ENCODE assay signal across 1 mouse cellular context in genomic region chr4:33247479-33248053, GRCm38 (mm10).
TF ChIP-seq lines count a peak whose summit lies in the region.

No protein-coding gene starts in this region.

TF ChIP-seq in CH12.LX, 34 proteins besides CTCF, POLR2A, EP300 and RAD21:
- TF ChIP-seq RCOR1 (conservative IDR thresholded peaks at IDR 0.05; ENCODE audit: low read depth, low read length) (no peak), ZC3H11A (IDR thresholded peaks at IDR 0.05; ENCODE audit: low read depth, low read length) (no peak), SIN3A (IDR thresholded peaks at IDR 0.05; ENCODE audit: low read length) (peak; percentile 69; the same call in 1 of the 2 replicates), USF2 (conservative IDR thresholded peaks at IDR 0.05; ENCODE audit: low read depth, low read length) (no peak), ZNF384 (IDR thresholded peaks at IDR 0.05; ENCODE audit: low read depth, low read length) (no peak), ZKSCAN1 (IDR thresholded peaks at IDR 0.05; ENCODE audit: borderline replicate concordance, low read depth, low read length) (no peak), MAX (IDR thresholded peaks at IDR 0.05; ENCODE audit: low read length) (no peak; the same call in 1 of the 2 replicates), HCFC1 (IDR thresholded peaks at IDR 0.05; ENCODE audit: low read depth, low read length) (peak; percentile 68), TCF12 (IDR thresholded peaks at IDR 0.05; ENCODE audit: low read depth, low read length) (peak; percentile 68), CHD1 (IDR thresholded peaks at IDR 0.05; ENCODE audit: low read depth, low read length) (no peak), USF1 (IDR thresholded peaks at IDR 0.05; ENCODE audit: low read depth, low read length) (no peak), ELF1 (IDR thresholded peaks at IDR 0.05; ENCODE audit: low read depth, low read length) (peak; percentile 84), NELFE (IDR thresholded peaks at IDR 0.05; ENCODE audit: low read depth, low read length) (peak; percentile 56; the same call in 1 of the 2 replicates), TBP (conservative IDR thresholded peaks at IDR 0.05; ENCODE audit: low read depth, low read length) (peak; percentile 77), IRF4 (IDR thresholded peaks at IDR 0.05; ENCODE audit: low read depth, low read length) (peak; percentile 80), MAFK (IDR thresholded peaks at IDR 0.05; ENCODE audit: insufficient replicate concordance, low read length) (peak; percentile 40; the same call in 1 of the 2 replicates), SMC3 (IDR thresholded peaks at IDR 0.05; ENCODE audit: low read depth, low read length) (no peak), E2F4 (IDR thresholded peaks at IDR 0.05; ENCODE audit: insufficient replicate concordance, low read depth, low read length) (no peak), ETS1 (conservative IDR thresholded peaks at IDR 0.05; ENCODE audit: low read depth, low read length) (peak; percentile 77), MXI1 (IDR thresholded peaks at IDR 0.05; ENCODE audit: low read depth, low read length) (peak; percentile 27; the same call in 1 of the 2 replicates), BHLHE40 (IDR thresholded peaks at IDR 0.05; ENCODE audit: low read depth, low read length) (no peak; the same call in 1 of the 2 replicates), JUN (IDR thresholded peaks at IDR 0.05; ENCODE audit: insufficient read depth, low read depth, low read length) (peak; percentile 50; the same call in 1 of the 2 replicates), JUND (conservative IDR thresholded peaks at IDR 0.05; ENCODE audit: low read depth, low read length) (no peak), MAZ (IDR thresholded peaks at IDR 0.05; ENCODE audit: low read depth, low read length) (peak; percentile 97), ZMIZ1 (IDR thresholded peaks at IDR 0.05; ENCODE audit: low read depth, low read length) (peak; percentile 78), PAX5 (IDR thresholded peaks at IDR 0.05; ENCODE audit: low read length) (no peak), POLR2AphosphoS2 (IDR thresholded peaks at IDR 0.05; ENCODE audit: low read depth, low read length) (0 out of 2 replicates have a peak, but pooled peaks have one; percentile 54), NRF1 (IDR thresholded peaks at IDR 0.05; ENCODE audit: low read depth, low read length) (peak; percentile 95), KAT2A (IDR thresholded peaks at IDR 0.05; ENCODE audit: insufficient replicate concordance, low read length) (no peak), MEF2A (IDR thresholded peaks at IDR 0.05; ENCODE audit: borderline replicate concordance, low read depth, low read length) (peak; percentile 87), MYC (IDR thresholded peaks at IDR 0.05; ENCODE audit: low read depth, low read length) (no peak), GABPA (IDR thresholded peaks at IDR 0.05; ENCODE audit: insufficient replicate concordance, low read depth, low read length) (no peak), CHD2 (IDR thresholded peaks at IDR 0.05; ENCODE audit: low read length) (peak; percentile 92), UBTF (IDR thresholded peaks at IDR 0.05; ENCODE audit: low read depth, low read length) (peak; percentile 83; the same call in 1 of the 2 replicates)
